Mouse (Mus musculus) urinary bladder, postnatal 4 days (tissue): ENCODE results near the gene Mlph.
A peak's percentile ranks its signal among the peaks of the same experiment; 100 is the strongest.

Experiments
- DNase-seq, 2 experiments: peaks; one replicate each; pipeline ENCODE4 v3.0.0; 2021 to 2022; ENCODE audit warnings: low spot score in 2 of 2

Gene Mlph

DNA sequence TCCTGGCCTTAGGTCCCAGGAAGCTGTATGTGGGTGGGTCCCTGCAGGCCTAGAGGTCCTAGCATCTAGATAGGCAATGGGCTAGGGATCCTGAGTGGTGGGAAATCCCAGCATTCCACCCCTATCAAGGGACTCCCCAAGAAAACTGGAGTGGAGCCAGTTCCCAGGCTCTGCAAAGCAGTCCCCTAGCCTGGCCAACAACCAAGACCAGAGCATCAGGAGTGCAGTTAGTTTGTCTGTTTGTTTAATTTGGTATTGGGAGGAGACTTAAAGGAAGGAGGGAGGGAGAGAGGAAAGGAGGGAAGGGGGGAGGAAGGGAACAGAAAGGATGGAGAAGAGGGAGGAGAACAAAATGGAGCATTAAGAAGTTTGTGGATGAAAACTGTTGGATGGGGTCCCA is 5.7 kb upstream of the Mlph start:
- DNase-seq = no peak

GRCm38 (mm10) chr1:90909631-90910152 is 5.2 kb upstream of the Mlph start:
- DNase-seq = peak; percentile 55 to 75

DNA sequence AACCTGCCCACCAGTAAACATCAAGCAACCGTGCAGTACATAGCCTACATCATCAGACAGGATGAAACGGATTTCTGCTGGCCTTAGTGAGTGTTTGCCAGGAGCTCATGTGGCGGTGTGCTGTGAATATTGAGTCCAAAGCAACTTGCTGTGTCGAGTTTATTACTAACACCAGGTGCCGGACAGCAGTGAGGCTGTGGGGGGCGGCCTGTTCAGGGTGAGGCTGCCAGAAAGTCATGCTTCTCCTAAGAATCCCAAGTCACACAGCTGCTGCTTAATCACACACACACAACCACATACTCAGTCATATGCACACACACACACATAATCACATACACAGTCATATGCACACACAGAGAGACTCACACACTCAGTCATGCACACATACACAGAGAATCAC is 1.7 kb upstream of the Mlph start:
- no peak for DNase-seq

- no peak for DNase-seq
These were observed 2.6 kb downstream of the Mlph start for GRCm38 (mm10) chr1:90917509-90917908.

DNA sequence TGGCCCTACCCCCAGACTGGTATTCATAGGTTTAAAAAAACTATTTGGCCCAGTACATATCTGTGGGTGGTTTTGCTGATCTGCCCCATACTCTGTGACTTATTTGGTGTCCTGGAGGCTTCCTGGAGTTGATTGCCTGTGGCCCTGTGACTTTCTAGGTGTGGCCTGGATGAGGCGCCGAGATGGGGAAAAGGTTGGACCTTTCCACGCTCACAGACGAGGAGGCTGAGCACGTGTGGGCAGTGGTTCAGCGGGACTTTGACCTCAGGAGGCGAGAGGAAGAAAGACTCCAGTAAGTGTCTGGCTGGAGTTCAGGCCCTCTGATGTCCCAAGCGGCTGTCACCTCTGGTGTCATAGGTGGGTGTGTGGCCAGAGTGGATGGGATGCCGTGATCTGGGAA is 6.8 kb downstream of the Mlph start:
- DNase-seq = no peak

DNA sequence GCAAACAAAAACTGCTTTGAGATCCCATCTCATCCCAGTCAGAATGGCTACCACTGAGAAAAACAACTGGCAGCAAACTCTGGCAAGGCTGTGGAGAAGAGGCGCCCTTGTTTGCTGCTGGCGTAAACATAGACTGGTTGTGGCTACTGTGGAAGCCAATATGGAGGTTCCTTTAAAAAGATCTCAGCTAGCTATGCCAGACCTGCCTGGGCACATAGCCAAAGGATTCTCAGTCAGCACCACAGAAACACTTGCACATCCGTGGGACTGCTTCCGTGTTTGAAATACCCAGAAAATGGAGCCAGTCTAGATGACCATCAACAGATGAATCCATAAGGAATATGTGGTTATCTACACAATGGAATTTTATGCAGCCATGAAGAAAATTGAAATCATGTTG is 11.1 kb downstream of the Mlph start:
- DNase-seq = no peak

- DNase-seq = peak in 1 of 2 experiments; percentile 34
These were observed 12.4 kb downstream of the Mlph start for GRCm38 (mm10) chr1:90927308-90927707.

DNA sequence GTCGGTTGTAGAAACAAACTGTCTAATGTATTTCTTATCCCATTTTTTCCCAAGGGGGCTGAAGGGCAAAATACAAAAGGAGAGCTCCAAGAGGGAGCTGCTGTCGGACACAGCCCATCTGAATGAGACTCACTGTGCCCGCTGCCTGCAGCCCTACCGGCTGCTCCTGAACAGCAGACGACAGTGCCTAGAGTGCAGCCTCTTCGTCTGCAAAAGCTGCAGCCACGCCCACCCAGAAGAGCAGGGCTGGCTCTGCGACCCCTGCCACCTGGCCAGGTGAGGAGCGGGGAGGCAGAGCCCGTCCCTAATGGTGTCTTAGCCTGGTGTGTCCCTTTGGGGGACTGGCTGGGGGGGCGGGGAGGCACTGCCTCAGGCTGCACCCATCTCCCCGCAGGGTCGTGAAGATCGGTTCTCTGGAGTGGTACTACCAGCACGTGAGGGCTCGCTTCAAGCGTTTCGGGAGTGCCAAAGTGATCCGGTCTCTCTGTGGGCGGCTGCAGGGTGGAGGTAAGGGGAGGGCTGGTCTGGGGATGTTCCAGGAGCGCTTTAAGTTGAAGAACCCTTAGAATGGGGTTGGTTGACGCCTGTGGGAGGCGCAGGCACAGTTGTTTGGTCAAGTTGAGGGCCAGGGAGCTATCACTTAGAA is 13.2 kb downstream of the Mlph start:
- DNase-seq = no peak

DNA sequence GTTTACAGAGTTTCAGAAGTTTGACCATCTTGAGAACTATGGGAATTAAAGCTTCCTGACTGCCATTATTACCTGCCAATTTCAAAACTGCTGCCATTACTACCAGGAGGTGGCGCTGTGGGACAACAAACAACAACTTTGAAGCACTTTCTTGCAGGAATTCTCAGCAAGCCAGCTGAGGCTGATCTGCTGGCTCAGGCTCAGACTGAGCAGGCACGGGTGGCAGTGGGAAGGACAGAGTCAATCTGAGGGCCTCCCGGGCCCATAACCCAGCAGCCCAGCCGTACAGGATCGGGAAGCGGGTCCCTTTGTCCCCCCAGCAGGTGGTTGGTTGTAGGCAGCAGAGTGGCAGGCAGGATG is 13.7 kb downstream of the Mlph start:
- peak; percentile 79 to 86 for DNase-seq

DNA sequence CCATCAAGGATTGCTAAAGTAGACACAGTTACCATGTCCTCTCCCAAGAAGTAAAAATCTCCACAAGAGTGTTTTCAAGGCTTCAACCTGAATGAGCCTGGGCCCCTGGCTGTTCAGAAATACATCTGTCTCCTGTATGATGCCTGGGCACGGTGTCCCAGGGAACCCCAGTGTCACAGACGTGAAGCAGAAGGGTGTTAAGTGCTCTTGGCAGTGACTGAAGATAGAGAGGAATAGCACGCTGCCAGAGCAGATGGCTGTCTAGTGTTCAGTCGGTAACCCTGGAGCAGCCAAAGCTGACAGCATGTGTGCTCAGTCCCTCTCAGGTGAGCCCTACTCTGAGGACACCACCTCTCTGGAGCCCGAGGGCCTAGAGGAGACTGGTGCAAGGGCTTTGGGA is 18.1 kb downstream of the Mlph start:
- DNase-seq = no peak

DNA sequence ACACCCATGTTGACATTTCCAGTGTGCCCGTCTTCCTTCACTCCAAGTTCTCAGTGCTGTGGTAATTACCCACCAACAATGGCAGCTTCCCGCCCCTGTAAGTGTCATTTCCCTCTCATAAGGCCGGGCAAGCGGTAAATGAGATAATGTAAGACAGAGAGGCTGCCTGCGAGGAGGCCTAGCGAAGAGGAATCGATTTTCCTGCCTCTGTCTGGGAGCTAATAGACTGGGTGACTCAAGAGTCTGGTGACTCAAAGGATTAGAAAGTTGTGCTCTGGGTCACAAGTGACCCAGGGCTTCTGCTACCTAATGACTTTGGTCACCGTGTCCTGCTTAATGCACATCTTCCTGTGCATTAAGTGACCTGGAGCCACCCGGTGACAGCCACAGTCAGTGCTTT is 22.1 kb downstream of the Mlph start:
- DNase-seq = no peak

- DNase-seq = no peak
These were observed 25.1 kb downstream of the Mlph start for GRCm38 (mm10) chr1:90939980-90940379.

- DNase-seq = no peak
These were observed 30.3 kb downstream of the Mlph start for GRCm38 (mm10) chr1:90945171-90945570.

DNA sequence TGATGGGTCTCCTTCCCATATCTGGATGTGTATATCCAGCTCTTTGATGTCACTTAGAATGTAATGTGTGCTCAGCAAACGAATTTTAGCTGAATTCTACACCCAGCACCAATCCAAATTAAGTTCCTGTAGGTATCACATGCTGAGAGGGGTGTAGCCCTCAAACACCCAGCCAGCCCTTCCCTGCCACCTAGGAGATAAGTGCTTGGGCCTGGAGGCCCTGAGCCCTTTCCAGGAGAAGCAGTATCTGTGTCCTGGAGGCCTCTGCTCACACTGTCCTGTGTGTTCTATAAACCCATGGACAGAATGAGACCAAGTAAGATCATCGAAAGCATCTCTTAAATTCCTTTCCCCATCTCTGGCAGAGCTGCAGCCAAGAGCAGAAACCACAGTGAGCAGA is 32.4 kb downstream of the Mlph start:
- DNase-seq = no peak

DNA sequence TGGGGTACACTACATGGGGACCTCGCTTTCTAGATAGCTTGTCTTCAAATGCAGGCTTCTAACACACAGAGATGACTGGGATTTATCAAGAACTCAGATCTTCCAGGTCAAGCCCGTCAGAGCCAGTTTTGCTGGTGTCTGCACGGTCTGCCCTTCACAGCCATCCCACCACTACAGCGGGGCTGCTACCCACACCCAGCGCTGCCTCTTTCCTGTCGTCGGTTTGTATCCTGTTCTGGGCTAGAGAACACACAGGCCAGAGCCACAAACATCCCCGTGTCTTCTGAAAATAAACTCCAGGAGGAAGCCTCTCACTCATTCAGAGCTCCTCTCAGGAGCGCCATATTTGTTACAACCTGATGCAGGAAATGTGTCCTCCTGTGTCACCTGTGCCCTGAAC is 34.4 kb downstream of the Mlph start:
- DNase-seq = no peak

GRCm38 (mm10) chr1:90951670-90952069 is 36.8 kb downstream of the Mlph start:
- DNase-seq = no peak

GRCm38 (mm10) chr1:90952808-90953207 is 37.9 kb downstream of the Mlph start, which contains the start of gene Prlh:
TSS of gene Prlh (plus strand) at chr1:90953108.
- no peak for DNase-seq

GRCm38 (mm10) chr1:90953688-90954087 is 38.8 kb downstream of the Mlph start:
- DNase-seq = no peak

- DNase-seq = no peak
These were observed 41.6 kb downstream of the Mlph start for GRCm38 (mm10) chr1:90956245-90957096.

DNA sequence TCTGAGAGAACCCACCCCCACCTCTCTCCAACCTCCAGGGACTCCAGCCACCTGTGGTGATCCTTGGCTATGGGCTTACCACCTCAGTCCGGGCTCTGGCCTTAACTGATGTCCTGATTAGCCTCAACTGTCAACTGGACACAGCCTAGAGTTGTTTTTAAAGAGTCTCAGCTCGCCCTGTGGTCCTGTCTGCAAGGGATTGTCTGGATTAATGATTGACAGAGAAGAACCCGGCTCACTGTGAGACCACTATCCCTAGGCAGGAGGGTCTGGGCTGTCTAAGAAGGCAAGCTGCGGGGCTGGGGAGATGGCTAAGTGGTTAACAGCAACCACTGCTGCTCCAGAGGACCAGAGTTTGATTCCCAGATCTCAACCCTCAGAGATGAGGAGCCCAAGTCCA is 47.6 kb downstream of the Mlph start:
- DNase-seq = no peak

GRCm38 (mm10) chr1:90962994-90963393 is 48.1 kb downstream of the Mlph start:
- no peak for DNase-seq

- DNase-seq = no peak
These were observed 52.7 kb downstream of the Mlph start for GRCm38 (mm10) chr1:90967583-90967982.

GRCm38 (mm10) chr1:90968649-90969048 is 53.8 kb downstream of the Mlph start:
- DNase-seq = no peak
